Mouse (Mus musculus) gastrocnemius, postnatal 10 days (tissue): Measurements from ENCODE around the gene Carhsp1. TPM values are rescaled to one million over a fixed set of nuclear protein-coding genes. Genes with fewer than 3 reads are reported as not detected.

Source experiments
- DNase-seq: peaks from one replicate; pipeline ENCODE4 v3.0.0; 2021; ENCODE audit warnings: mixed read lengths
- total RNA-seq, 2 experiments: library from RNA; stranded (reverse); gene quantifications; 2 replicates each; pipeline ENCODE4 v1.2.3; 2021

Carhsp1 gene
- total RNA-seq, 2 experiments from 2014 or later, result 22.3 to 25.9 TPM

- no peak for DNase-seq
Measured at GRCm38 (mm10) chr16:8675559-8675958, 3.6 kb upstream of the Carhsp1 start.

- peak; percentile 46 for DNase-seq
Measured at GRCm38 (mm10) chr16:8674165-8674564, 2.2 kb upstream of the Carhsp1 start.

- no peak for DNase-seq
Measured at GRCm38 (mm10) chr16:8673343-8673742, 1.4 kb upstream of the Carhsp1 start.

- DNase-seq, result no peak
Measured at GRCm38 (mm10) chr16:8672811-8673210, 856 bp upstream of the Carhsp1 start.

GRCm38 (mm10) chr16:8672350-8672687 is 364 bp upstream of the Carhsp1 start:
- no peak for DNase-seq

GRCm38 (mm10) chr16:8670041-8671035 is 1.6 kb downstream of the Carhsp1 start:
- DNase-seq, result no peak

- DNase-seq, result no peak
Measured at GRCm38 (mm10) chr16:8669432-8669831, 2.5 kb downstream of the Carhsp1 start.

GRCm38 (mm10) chr16:8668386-8668785 is 3.6 kb downstream of the Carhsp1 start:
- no peak for DNase-seq

- DNase-seq, result no peak
Measured at GRCm38 (mm10) chr16:8667814-8668213, 4.1 kb downstream of the Carhsp1 start.

GRCm38 (mm10) chr16:8667261-8667660 is 4.7 kb downstream of the Carhsp1 start:
- DNase-seq, result no peak

- DNase-seq, result no peak
Measured at GRCm38 (mm10) chr16:8666452-8666851, 5.5 kb downstream of the Carhsp1 start.

- DNase-seq, result no peak
Measured at GRCm38 (mm10) chr16:8665367-8665766, 6.6 kb downstream of the Carhsp1 start.

GRCm38 (mm10) chr16:8663606-8664539 is 8.1 kb downstream of the Carhsp1 start:
- DNase-seq, result peak; percentile 39

- no peak for DNase-seq
Measured at GRCm38 (mm10) chr16:8663022-8663421, 8.9 kb downstream of the Carhsp1 start.

GRCm38 (mm10) chr16:8658764-8659163 is 13.2 kb downstream of the Carhsp1 start:
- no peak for DNase-seq

- no peak for DNase-seq
Measured at GRCm38 (mm10) chr16:8658349-8658748, 13.6 kb downstream of the Carhsp1 start.

- no peak for DNase-seq
Measured at GRCm38 (mm10) chr16:8656256-8656655, 15.7 kb downstream of the Carhsp1 start.

GRCm38 (mm10) chr16:8655599-8655998 is 16.4 kb downstream of the Carhsp1 start:
- DNase-seq, result no peak

- DNase-seq, result no peak
Measured at GRCm38 (mm10) chr16:8655108-8655507, 16.8 kb downstream of the Carhsp1 start.

- no peak for DNase-seq
Measured at GRCm38 (mm10) chr16:8650007-8650406, 21.9 kb downstream of the Carhsp1 start.

GRCm38 (mm10) chr16:8645546-8645945 is 26.4 kb downstream of the Carhsp1 start:
- DNase-seq, result no peak

GRCm38 (mm10) chr16:8643855-8644254 is 28.1 kb downstream of the Carhsp1 start:
- DNase-seq, result no peak
